ENCODE assay signal across 8 mouse cellular contexts in genomic region chr13:37777351-37778146, GRCm38 (mm10). TPM values are rescaled to one million over a fixed set of nuclear protein-coding genes. Genes with fewer than 3 reads are reported as not detected.
DNase-seq lines count a peak whose midpoint lies in the region; ATAC-seq and TF ChIP-seq lines count a peak whose summit lies in the region.

No protein-coding gene starts in this region.

- peak overlapping the region; percentile 99 for H3K4me2 ChIP-seq in heart, embryonic 12.5 days
- H3K4me2 ChIP-seq in intestine, embryonic 15.5 days (replicated peaks) = peak overlapping the region; percentile 100
- H3K4me2 ChIP-seq in myocyte (ENCODE audit: low read depth) = peak overlapping the region; percentile 65

- peaks cover 14% of the 10 kb centered on the region for H3K27me3 ChIP-seq in heart, embryonic 12.5 days (replicated peaks)
- peaks cover 54% of the 10 kb centered on the region for H3K27me3 ChIP-seq in embryonic facial prominence, embryonic 10.5 days (replicated peaks; ENCODE audit: low read depth, poor library complexity, severe bottlenecking)
- no peaks in the 10 kb centered on the region for H3K27me3 ChIP-seq in intestine, embryonic 15.5 days (replicated peaks)
- no peaks in the 10 kb centered on the region for H3K27me3 ChIP-seq in myocyte (ENCODE audit: control insufficient read depth, insufficient read depth, insufficient read length)

- H3K9ac ChIP-seq in heart, embryonic 12.5 days = peak overlapping the region; percentile 73
- peak overlapping the region; percentile 56 for H3K9ac ChIP-seq in intestine, embryonic 15.5 days

- peak; percentile 42; the same call in 1 of the 2 replicates for ATAC-seq in heart, embryonic 12.5 days (ENCODE audit: insufficient number of reproducible peaks, low FRiP score)
- ATAC-seq in intestine, embryonic 15.5 days = peak; percentile 52

- 17% methylated on average over 25 of the region's 25 CpGs for WGBS in heart, embryonic 12.5 days
- whole genome bisulfite sequencing in embryonic facial prominence, embryonic 10.5 days = 12% methylated on average over 25 of the region's 25 CpGs
- WGBS in intestine, embryonic 15.5 days = 20% methylated on average over 25 of the region's 25 CpGs

- H3K79me2 ChIP-seq in myocyte (ENCODE audit: control insufficient read depth, insufficient read depth) = no peaks in the 10 kb centered on the region

- no peak for DNase-seq in heart, postnatal 14 days
- peak; percentile 45 for DNase-seq in 3T3-L1 (ENCODE audit: low read depth, low spot score)
- no peak for DNase-seq in embryonic facial prominence, embryonic 10.5 days (ENCODE audit: low spot score)
- DNase-seq in adrenal gland, postnatal 25 days = no peak
- no peak for DNase-seq in ovary, postnatal 14 days (ENCODE audit: low spot score)

- intact Hi-C loops in heart, postnatal 14 days (cut with DNase I) = no loop called here

- TF ChIP-seq POLR2A in myocyte (IDR thresholded peaks at IDR 0.05; ENCODE audit: insufficient read length, low read depth) = no peak

- H3K36me3 ChIP-seq in heart, embryonic 12.5 days = no peaks in the 10 kb centered on the region
- no peaks in the 10 kb centered on the region for H3K36me3 ChIP-seq in embryonic facial prominence, embryonic 10.5 days (replicated peaks)
- no peaks in the 10 kb centered on the region for H3K36me3 ChIP-seq in intestine, embryonic 15.5 days
- no peaks in the 10 kb centered on the region for H3K36me3 ChIP-seq in myocyte (ENCODE audit: control insufficient read depth, insufficient read depth)

- peak overlapping the region; percentile 64 for H3K4me3 ChIP-seq in heart, embryonic 12.5 days
- H3K4me3 ChIP-seq in embryonic facial prominence, embryonic 10.5 days = peak overlapping the region; percentile 79
- H3K4me3 ChIP-seq in intestine, embryonic 15.5 days (replicated peaks) = peak overlapping the region; percentile 58
- H3K4me3 ChIP-seq in myocyte = peak overlapping the region; percentile 32

- H3K4me1 ChIP-seq in heart, embryonic 12.5 days (replicated peaks) = peaks cover 21% of the 10 kb centered on the region
- peaks cover 27% of the 10 kb centered on the region for H3K4me1 ChIP-seq in embryonic facial prominence, embryonic 10.5 days
- peaks cover 14% of the 10 kb centered on the region; the same call in 1 of the 2 replicates for H3K4me1 ChIP-seq in intestine, embryonic 15.5 days (replicated peaks)

- H3K9me3 ChIP-seq in heart, embryonic 12.5 days (replicated peaks) = no peaks in the 10 kb centered on the region
- H3K9me3 ChIP-seq in embryonic facial prominence, embryonic 10.5 days = no peaks in the 10 kb centered on the region
- H3K9me3 ChIP-seq in intestine, embryonic 15.5 days = no peaks in the 10 kb centered on the region

- H3K27ac ChIP-seq in heart, embryonic 12.5 days (ENCODE audit: poor library complexity, severe bottlenecking) = no peak overlapping the region
- H3K27ac ChIP-seq in embryonic facial prominence, embryonic 10.5 days (replicated peaks) = peak overlapping the region; percentile 76
- no peak overlapping the region for H3K27ac ChIP-seq in intestine, embryonic 15.5 days

- H3ac ChIP-seq in myocyte (ENCODE audit: control insufficient read depth, insufficient read length) = no peak overlapping the region

TF ChIP-seq in myocyte, 11 proteins besides CTCF, POLR2A, EP300 and RAD21:
- TF ChIP-seq TCF12 (IDR thresholded peaks at IDR 0.05; ENCODE audit: insufficient read depth, poor library complexity, severe bottlenecking) (no peak), MYOG (IDR thresholded peaks at IDR 0.05; ENCODE audit: control insufficient read depth in 1 of 3, insufficient read depth in 1 of 3, insufficient read length in 2 of 3, low read depth in 2 of 3) (no peak), E2F4 (IDR thresholded peaks at IDR 0.05; ENCODE audit: insufficient read depth) (no peak), CEBPB (IDR thresholded peaks at IDR 0.05; ENCODE audit: insufficient read depth, poor library complexity, severe bottlenecking) (no peak), MAX (IDR thresholded peaks at IDR 0.05; ENCODE audit: low read depth) (no peak), TCF3 (IDR thresholded peaks at IDR 0.05; ENCODE audit: insufficient read length, low read depth) (no peak), REST (IDR thresholded peaks at IDR 0.05; ENCODE audit: insufficient read depth, insufficient read length) (no peak), USF1 (IDR thresholded peaks at IDR 0.05; ENCODE audit: low read depth) (no peak)

RNA-seq across cellular contexts. Expression of gene Rreb1, which starts 0.7 kb away (rescaled TPM):
- polyA plus RNA-seq in heart, embryonic 12.5 days (2016; fragmentation: Nextera tagmentation; extraction: Ambion mirVana) = 15.0 and 17.1 TPM in 2 replicates
- 10 to 100 TPM; 50.4 to 54.5 TPM for total RNA-seq in heart, postnatal 14 days (2021)
- polyA plus RNA-seq in embryonic facial prominence, embryonic 10.5 days (2016; fragmentation: Nextera tagmentation; extraction: Ambion mirVana) = 6.0 and 6.4 TPM in 2 replicates
- 16.1 and 16.5 TPM in 2 replicates for polyA plus RNA-seq in intestine, embryonic 15.5 days (2015; fragmentation: Nextera tagmentation; extraction: Ambion mirVana)
- polyA plus RNA-seq in myocyte (2012; fragmentation: generic; extraction: Trizol) = 19.7 TPM
- 78.2 and 87.2 TPM in 2 replicates for total RNA-seq in adrenal gland, postnatal 25 days (2021)
